Mouse (Mus musculus) G1E (cell line): ENCODE measurements at regions not wholly inside any gene's neighbourhood (a gene's known extent, or its start where the extent isn't known, plus 50 kb on each side); places are given as distances from the start of the nearest gene placed in this dataset.

Source experiments
- ATAC-seq: 2 replicates; pipeline ENCODE4 v1.8.0; 2016; ENCODE audit warnings: mild to moderate bottlenecking; ENCODE audit not compliant: insufficient number of reproducible peaks, poor library complexity, low FRiP score, severe bottlenecking; ENCODE audit errors: extremely low read depth
- DNase-seq: peaks from one replicate; pipeline ENCODE4 v3.0.0; 2012; ENCODE audit warnings: low spot score
- H3K27me3 ChIP-seq: 2 replicates; pipeline ENCODE4 v1.6.1; 2012; ENCODE audit warnings: mild to moderate bottlenecking, low read length, inconsistent platforms; ENCODE audit not compliant: insufficient read depth
- H3K36me3 ChIP-seq: replicated peaks from 2 replicates; pipeline ENCODE3; 2012; ENCODE audit warnings: mild to moderate bottlenecking, inconsistent platforms
- H3K4me1 ChIP-seq: 2 replicates; pipeline ENCODE4 v1.6.1; 2012; ENCODE audit warnings: low read depth, low read length, inconsistent platforms, mixed read lengths; ENCODE audit not compliant: insufficient read depth
- H3K4me3 ChIP-seq: 2 replicates; pipeline ENCODE4 v1.5.1; 2012; ENCODE audit warnings: low read depth, mild to moderate bottlenecking, inconsistent platforms, low read length, moderate library complexity, mixed read lengths
- H3K9me3 ChIP-seq: replicated peaks from 2 replicates; pipeline ENCODE4 v1.6.1; 2012; ENCODE audit warnings: inconsistent platforms
- CTCF ChIP-seq: IDR thresholded peaks from 2 replicates; pipeline ENCODE4 v1.5.1; 2012; ENCODE audit warnings: low read depth, low read length, inconsistent platforms, mixed read lengths
- GATA1 ChIP-seq: IDR thresholded peaks from 2 replicates; pipeline ENCODE4 v1.6.1; 2012; ENCODE audit warnings: borderline replicate concordance, low read length, inconsistent platforms, mixed read lengths
- GATA2 ChIP-seq: IDR thresholded peaks from 2 replicates; pipeline ENCODE4 v1.6.1; 2012; ENCODE audit warnings: low read depth, low read length, inconsistent platforms, borderline replicate concordance
- POLR2AphosphoS5 ChIP-seq: IDR thresholded peaks from 2 replicates; pipeline ENCODE4 v1.6.1; 2012; ENCODE audit warnings: low read depth, low read length, inconsistent platforms; ENCODE audit not compliant: insufficient replicate concordance
- TAL1 ChIP-seq: conservative IDR thresholded peaks from 2 replicates; pipeline ENCODE4 v1.6.1; 2012; ENCODE audit warnings: low read depth, low read length, inconsistent platforms, mixed read lengths

DNA sequence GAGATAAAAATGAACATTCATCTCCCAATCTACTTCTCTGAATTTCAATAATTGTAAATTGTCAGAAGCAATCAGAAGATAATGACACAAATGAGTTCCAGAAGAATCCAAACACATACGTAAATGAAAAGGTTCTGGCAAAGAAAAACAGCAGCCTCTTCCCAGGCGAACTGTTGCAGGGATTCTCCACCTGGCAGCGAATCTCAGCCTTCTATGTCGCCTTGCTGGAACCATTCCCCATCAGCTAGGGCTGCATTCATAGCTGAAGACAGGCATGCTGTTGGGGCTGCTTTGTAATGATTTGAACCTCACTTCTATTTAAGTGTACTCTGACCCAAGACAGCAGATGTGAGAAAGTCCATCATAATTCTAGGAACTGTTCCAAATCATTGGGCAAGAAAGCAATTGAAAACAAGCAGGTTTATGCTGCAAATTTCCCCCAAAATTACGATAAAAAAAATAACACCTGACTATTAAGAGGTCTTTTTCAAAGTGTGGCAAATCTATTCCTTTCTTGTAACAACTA lies 387.6 kb downstream of the Adgrl2 start:
- no peak for ATAC-seq
- TF ChIP-seq TAL1 (no peak), POLR2AphosphoS5 (no peak), GATA2 (no peak), CTCF (no peak), GATA1 (no peak)
- no peak overlapping the region for H3K4me3 ChIP-seq

DNA sequence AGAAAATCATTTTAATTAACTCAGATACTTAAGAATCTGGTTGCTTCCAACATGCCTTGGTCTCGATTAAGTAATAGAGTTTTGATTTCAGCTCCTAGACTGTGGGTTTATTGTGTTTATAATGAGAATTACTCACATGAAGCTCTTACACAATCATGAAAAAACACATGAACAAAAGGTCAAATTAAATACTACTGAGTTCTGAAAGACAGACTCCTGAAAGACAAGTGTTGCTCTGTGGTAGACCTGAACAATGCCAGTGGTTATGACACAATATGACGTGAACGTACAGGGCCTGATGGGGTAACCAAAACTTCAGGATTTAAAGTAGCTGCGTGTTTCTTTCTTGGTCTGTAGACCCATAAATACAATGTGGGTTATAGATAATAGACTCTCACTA lies 394.8 kb downstream of the Adgrl2 start:
- H3K4me3 ChIP-seq, result no peak overlapping the region
- H3K36me3 ChIP-seq, result no peaks in the 10 kb centered on the region
- TF ChIP-seq GATA2, result no peak
- TF ChIP-seq TAL1, result no peak
- TF ChIP-seq CTCF, result no peak
- TF ChIP-seq GATA1, result no peak
- TF ChIP-seq POLR2AphosphoS5, result no peak
- DNase-seq, result no peak
- H3K4me1 ChIP-seq, result no peaks in the 10 kb centered on the region
- H3K9me3 ChIP-seq, result peaks cover 7% of the 10 kb centered on the region; the same call in 1 of the 2 replicates
- no peak for ATAC-seq
- H3K27me3 ChIP-seq, result no peaks in the 10 kb centered on the region

More for the DNA sequence above, 387.6 kb downstream of the Adgrl2 start:
- no peaks in the 10 kb centered on the region for H3K4me1 ChIP-seq
- no peak for DNase-seq
- peaks cover 11% of the 10 kb centered on the region for H3K9me3 ChIP-seq
- no peaks in the 10 kb centered on the region for H3K36me3 ChIP-seq
- no peaks in the 10 kb centered on the region for H3K27me3 ChIP-seq

DNA sequence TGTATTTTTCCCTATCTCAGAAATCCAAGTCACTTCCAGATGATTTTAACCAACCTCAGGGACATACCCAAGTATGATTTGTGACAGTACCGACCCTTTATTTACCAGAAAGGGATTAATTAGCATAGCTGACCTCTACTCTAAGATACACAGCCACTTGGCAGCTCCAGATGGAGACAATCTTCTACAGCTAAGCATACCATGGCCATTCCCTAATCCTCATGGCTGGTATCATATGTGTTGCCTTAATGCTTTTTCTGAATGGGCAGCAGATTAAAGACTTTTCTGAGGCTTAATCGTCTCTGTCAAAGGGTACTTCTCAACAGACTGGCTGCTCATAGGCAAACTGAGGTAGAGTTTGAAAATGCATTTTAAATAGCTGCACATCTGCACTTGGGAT lies 400.8 kb downstream of the Adgrl2 start:
- TF ChIP-seq GATA1 (no peak), GATA2 (no peak), CTCF (no peak), TAL1 (no peak), POLR2AphosphoS5 (no peak)
- no peaks in the 10 kb centered on the region for H3K4me1 ChIP-seq

DNA sequence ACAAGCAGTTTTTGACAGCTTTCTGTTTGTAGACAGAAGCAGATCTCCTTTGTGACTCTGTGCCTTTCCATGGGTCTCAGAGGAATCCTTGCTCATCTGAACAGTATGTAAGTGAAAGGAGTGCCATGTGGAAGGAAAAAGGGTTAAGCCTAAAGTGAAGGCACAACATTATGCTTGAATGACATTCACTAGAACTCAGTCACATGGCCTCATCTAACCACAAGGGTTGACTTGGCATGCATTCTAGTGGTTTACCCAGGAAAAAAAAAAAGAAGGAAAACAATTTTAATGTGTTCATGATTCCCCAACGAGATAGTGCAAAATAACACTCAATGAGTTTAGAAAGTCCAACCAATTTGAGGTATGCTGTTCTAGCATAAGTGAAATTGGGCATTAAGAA lies 414.6 kb downstream of the Adgrl2 start:
- Histone ChIP-seq H3K4me3 (no peak overlapping the region), H3K9me3 (peaks cover 21% of the 10 kb centered on the region), H3K27me3 (no peaks in the 10 kb centered on the region), H3K4me1 (no peaks in the 10 kb centered on the region), H3K36me3 (no peaks in the 10 kb centered on the region)
- TF ChIP-seq POLR2AphosphoS5, result no peak
- no peak for TF ChIP-seq CTCF
- no peak for TF ChIP-seq TAL1
- TF ChIP-seq GATA2, result no peak
- TF ChIP-seq GATA1, result no peak
- ATAC-seq (no peak), DNase-seq (no peak)

More for the DNA sequence above, 400.8 kb downstream of the Adgrl2 start:
- ATAC-seq (no peak; the same call in 1 of the 2 replicates), DNase-seq (no peak)
- H3K4me3 ChIP-seq, result no peak overlapping the region
- H3K27me3 ChIP-seq, result no peaks in the 10 kb centered on the region
- 0 out of 2 replicates have a peak, but pooled peaks cover 6% of the 10 kb centered on the region for H3K9me3 ChIP-seq
- no peaks in the 10 kb centered on the region for H3K36me3 ChIP-seq

DNA sequence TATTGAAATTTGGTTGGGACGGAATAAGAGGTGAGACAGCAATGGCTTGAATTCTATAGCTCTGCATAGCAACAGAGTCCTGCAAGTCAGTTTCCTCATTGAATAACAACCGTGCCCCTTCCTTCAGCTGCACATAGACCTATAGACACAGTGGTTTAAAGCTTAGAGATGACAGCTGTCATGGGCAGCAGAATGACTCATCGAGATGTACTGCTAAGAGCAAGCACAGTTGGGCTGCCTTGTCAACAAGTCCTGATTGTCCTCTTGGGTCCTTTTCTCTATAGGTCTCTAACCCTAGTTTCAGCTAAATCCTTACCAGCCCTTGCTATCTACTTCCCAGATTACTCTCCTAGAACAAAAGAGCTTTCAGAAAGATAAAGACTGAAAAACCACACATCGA lies 417.9 kb downstream of the Adgrl2 start:
- no peak overlapping the region for H3K4me3 ChIP-seq
- ATAC-seq (no peak), DNase-seq (no peak)

DNA sequence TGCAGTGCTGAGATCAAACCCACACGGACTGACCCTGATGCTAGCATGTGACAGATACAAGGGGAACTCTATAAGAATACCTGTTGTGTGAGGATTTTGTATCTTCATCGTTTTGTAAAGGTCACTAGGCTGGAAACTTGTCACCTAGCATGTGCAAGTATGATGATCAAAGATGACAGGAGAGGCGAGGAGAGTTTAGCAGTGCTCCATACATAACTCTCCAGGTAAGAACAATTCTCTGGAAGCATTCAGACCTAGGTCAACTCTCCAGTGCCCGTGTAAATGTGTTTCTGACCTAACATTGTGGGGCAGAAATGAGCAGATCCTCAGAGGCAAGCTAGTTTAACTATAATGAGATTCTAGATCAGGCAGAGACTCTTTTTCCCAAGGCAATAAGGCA lies 425.6 kb downstream of the Adgrl2 start:
- TF ChIP-seq TAL1 (no peak), GATA1 (no peak), CTCF (no peak), GATA2 (no peak), POLR2AphosphoS5 (no peak)

More for the DNA sequence above, 417.9 kb downstream of the Adgrl2 start:
- Histone ChIP-seq H3K27me3 (no peaks in the 10 kb centered on the region), H3K9me3 (peaks cover 24% of the 10 kb centered on the region), H3K36me3 (no peaks in the 10 kb centered on the region), H3K4me1 (no peaks in the 10 kb centered on the region)
- TF ChIP-seq POLR2AphosphoS5 (no peak), CTCF (no peak), GATA2 (no peak), TAL1 (no peak)

More for the DNA sequence above, 425.6 kb downstream of the Adgrl2 start:
- H3K9me3 ChIP-seq, result peaks cover 40% of the 10 kb centered on the region
- no peaks in the 10 kb centered on the region for H3K27me3 ChIP-seq
- DNase-seq, result no peak
- H3K36me3 ChIP-seq, result no peaks in the 10 kb centered on the region
- H3K4me3 ChIP-seq, result no peak overlapping the region
- no peaks in the 10 kb centered on the region for H3K4me1 ChIP-seq
- ATAC-seq, result no peak
